Mouse (Mus musculus) cortical plate, adult 2 months (tissue): ENCODE data around the gene Myt1l.

ENCODE experiments used
- CTCF ChIP-seq: fragments of 200-500 bp; IDR thresholded peaks from 2 replicates; pipeline ENCODE4 v1.5.1; 2011; ENCODE audit warnings: mild to moderate bottlenecking, control low read depth, low read length; ENCODE audit not compliant: insufficient read depth; ENCODE audit errors: extremely low read depth
- POLR2A ChIP-seq: fragments of 200-500 bp; IDR thresholded peaks from 2 replicates; pipeline ENCODE4 v1.6.1; 2011; ENCODE audit warnings: mild to moderate bottlenecking, low read length, control low read depth; ENCODE audit not compliant: insufficient read depth; ENCODE audit errors: extremely low read depth

DNA sequence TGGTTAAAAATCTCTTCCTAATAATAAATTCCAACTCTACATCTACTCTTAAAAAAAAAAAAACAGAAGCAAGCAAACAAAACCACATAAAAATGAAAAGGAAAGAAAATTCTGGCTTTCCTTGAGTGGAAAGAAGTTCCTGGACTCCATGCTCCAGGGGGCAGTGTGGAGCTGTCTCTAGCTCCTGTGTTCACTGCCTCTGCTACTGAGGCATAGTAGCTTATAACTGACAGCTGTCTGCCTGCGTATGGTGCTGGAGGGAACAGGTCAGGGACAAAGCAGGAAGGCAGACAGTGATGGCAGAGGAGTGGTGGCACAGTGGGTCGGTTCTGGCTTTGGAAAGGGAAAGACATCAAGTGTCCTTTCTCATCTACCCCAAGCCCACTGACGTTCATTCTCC lies 398.7 kb downstream of the Myt1l start:
- TF ChIP-seq CTCF (peak; percentile 75), POLR2A (no peak)
